Mouse (Mus musculus) neural tube, embryonic 12.5 days (tissue): ENCODE results near the gene Mrpl19. TPM values are rescaled to one million over a fixed set of nuclear protein-coding genes. Genes with fewer than 3 reads are reported as not detected.

ENCODE experiments used
- ATAC-seq: fragments of 200-750 bp; cut with Nextera tagmentation; 2 replicates; pipeline ENCODE4 v1.8.0; 2017; ENCODE audit warnings: low read depth, mild to moderate bottlenecking, moderate TSS enrichment, moderate library complexity; ENCODE audit not compliant: low FRiP score
- H3K27ac ChIP-seq: fragments of 300-500 bp; sonication (generic); 2 replicates; pipeline ENCODE4 v1.5.1; 2016
- H3K27me3 ChIP-seq: fragments of 300-500 bp; sonication (generic); replicated peaks from 2 replicates; pipeline ENCODE4 v1.6.1; 2016; ENCODE audit warnings: mild to moderate bottlenecking
- H3K36me3 ChIP-seq: fragments of 300-500 bp; sonication (generic); 2 replicates; pipeline ENCODE4 v1.6.1; 2016; ENCODE audit warnings: mild to moderate bottlenecking
- H3K4me1 ChIP-seq: fragments of 300-500 bp; sonication (generic); 2 replicates; pipeline ENCODE4 v1.6.1; 2016
- H3K4me2 ChIP-seq: fragments of 300-500 bp; sonication (generic); replicated peaks from 2 replicates; pipeline ENCODE4 v1.6.1; 2016; ENCODE audit warnings: mild to moderate bottlenecking
- H3K4me3 ChIP-seq: fragments of 300-500 bp; sonication (generic); 2 replicates; pipeline ENCODE4 v1.5.1; 2016
- H3K9ac ChIP-seq: fragments of 300-500 bp; sonication (generic); 2 replicates; pipeline ENCODE4 v1.6.1; 2016; ENCODE audit warnings: mild to moderate bottlenecking
- H3K9me3 ChIP-seq: fragments of 300-500 bp; sonication (generic); 2 replicates; pipeline ENCODE4 v1.6.1; 2016; ENCODE audit warnings: mild to moderate bottlenecking
- WGBS: fragments of 180-500 bp; shearing (Covaris S2); methylation state at CpG from one replicate; pipeline ENCODE4 v1.1.7; 2016; 5-methylcytosine and 5-hydroxymethylcytosine counted together
- polyA plus RNA-seq: library from polyadenylated mRNA; unstranded; fragments of >200 nt; fragmentation: Nextera tagmentation; extraction: Ambion mirVana; gene quantifications from 2 replicates; pipeline ENCODE4 v1.2.1, GENCODE M21; 2016

Gene Mrpl19
- polyA plus RNA-seq, 1 experiment from 2014 or later, result 45.8 TPM

- ATAC-seq, result peak; percentile 95
- Histone ChIP-seq H3K9ac (peak within 1 kb of the TSS; percentile 84), H3K9me3 (no peaks in the 10 kb centered on the region), H3K4me1 (peaks cover 8% of the 10 kb centered on the region), H3K4me3 (peak within 1 kb of the TSS; percentile 65), H3K4me2 (peak within 1 kb of the TSS; percentile 70), H3K27me3 (no peaks in the 10 kb centered on the region), H3K27ac (no peak within 1 kb of the TSS), H3K36me3 (peaks cover 11% of the 10 kb centered on the region)
- under 1% methylated on average over 54 of the region's 56 CpGs for WGBS
These were observed 42.1 kb downstream of the Mrpl19 start, which contains the start of gene Gcfc2 for GRCm38 (mm10) chr6:81923523-81924142. Gene Gcfc2, plus strand, starts transcription at chr6:81923669.

DNA sequence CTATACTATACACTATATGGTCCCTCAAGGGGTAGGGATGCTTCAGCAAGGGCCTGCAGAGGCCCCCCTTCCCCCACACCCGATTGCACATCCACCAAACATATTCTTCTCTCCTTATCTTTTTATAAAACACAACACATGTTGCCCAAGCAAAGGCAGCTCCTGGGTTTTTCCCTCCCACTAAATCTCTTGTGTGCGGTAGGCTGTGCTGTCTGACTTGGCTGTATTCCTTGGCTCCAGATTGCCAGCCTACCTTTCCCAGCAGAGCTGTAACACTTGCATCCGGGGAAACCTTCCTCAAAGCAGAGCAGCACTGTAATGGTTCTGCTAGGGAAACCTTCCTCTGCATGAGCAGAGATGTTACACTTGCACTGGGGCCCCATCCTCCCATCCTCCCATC is 53.6 kb downstream of the Mrpl19 start:
- Histone ChIP-seq H3K9me3 (no peaks in the 10 kb centered on the region), H3K4me1 (no peaks in the 10 kb centered on the region), H3K4me2 (no peak overlapping the region), H3K4me3 (no peak overlapping the region), H3K27ac (no peak overlapping the region), H3K27me3 (no peaks in the 10 kb centered on the region), H3K9ac (no peak overlapping the region), H3K36me3 (no peaks in the 10 kb centered on the region)
- 83% methylated on average over 3 of the region's 3 CpGs for WGBS
- ATAC-seq, result no peak

DNA sequence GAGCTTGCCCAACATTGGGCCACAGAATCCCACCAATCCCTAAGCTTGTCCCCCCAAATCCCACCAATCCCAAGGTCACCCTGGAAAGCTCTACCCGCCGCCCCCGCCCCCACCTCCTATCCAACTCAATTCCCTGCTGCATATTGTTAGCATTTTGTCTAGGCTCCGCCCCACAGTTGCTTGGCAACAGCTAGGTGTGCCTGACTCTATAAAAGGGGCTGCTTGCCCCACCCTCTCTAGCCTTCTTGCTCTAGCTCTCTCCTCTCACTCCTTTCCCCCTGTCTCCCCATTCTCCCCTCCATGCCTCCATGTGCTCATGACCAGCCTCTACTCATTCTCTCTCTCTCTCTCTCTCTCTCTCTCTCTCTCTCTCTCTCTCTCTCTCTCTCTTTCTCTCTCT is 54.0 kb downstream of the Mrpl19 start:
- H3K4me2 ChIP-seq, result no peak overlapping the region
- H3K9me3 ChIP-seq, result no peaks in the 10 kb centered on the region
- WGBS, result 86% methylated on average over 4 of the region's 4 CpGs
- no peaks in the 10 kb centered on the region for H3K4me1 ChIP-seq
- ATAC-seq, result no peak
- H3K36me3 ChIP-seq, result no peaks in the 10 kb centered on the region
- no peaks in the 10 kb centered on the region for H3K27me3 ChIP-seq
- no peak overlapping the region for H3K27ac ChIP-seq
- no peak overlapping the region for H3K4me3 ChIP-seq
- H3K9ac ChIP-seq, result no peak overlapping the region

GRCm38 (mm10) chr6:81911244-81911643 is 54.5 kb downstream of the Mrpl19 start:
- Histone ChIP-seq H3K27me3 (no peaks in the 10 kb centered on the region), H3K9ac (no peak overlapping the region), H3K4me3 (no peak overlapping the region), H3K4me1 (no peaks in the 10 kb centered on the region), H3K4me2 (no peak overlapping the region), H3K9me3 (no peaks in the 10 kb centered on the region), H3K36me3 (no peaks in the 10 kb centered on the region), H3K27ac (no peak overlapping the region)
- no peak for ATAC-seq
- 88% methylated on average over 5 of the region's 5 CpGs for WGBS

- Histone ChIP-seq H3K27ac (no peak overlapping the region), H3K36me3 (no peaks in the 10 kb centered on the region), H3K4me3 (no peak overlapping the region), H3K9me3 (no peaks in the 10 kb centered on the region), H3K4me2 (no peak overlapping the region), H3K9ac (no peak overlapping the region), H3K4me1 (no peaks in the 10 kb centered on the region), H3K27me3 (no peaks in the 10 kb centered on the region)
- ATAC-seq, result no peak
- WGBS, result 88% methylated on average over 25 of the region's 25 CpGs
These were observed 55.4 kb downstream of the Mrpl19 start for GRCm38 (mm10) chr6:81910302-81910855.

Other genes with a start within 250 kb of the Mrpl19 start
- gene Gcfc2, start 42.3 kb downstream of the Mrpl19 start, polyA plus RNA-seq, result 13.9 and 14.1 TPM in 2 replicates
- gene Eva1a, start 75.1 kb upstream of the Mrpl19 start, polyA plus RNA-seq, result 2.5 and 3.0 TPM in 2 replicates